10 mouse cellular contexts compared by ENCODE assay signal in genomic region chr7:133244601-133245000, GRCm38 (mm10).
A peak's percentile ranks its signal among the peaks of the same experiment; 100 is the strongest.
DNase-seq lines count a peak whose midpoint lies in the region; ATAC-seq and TF ChIP-seq lines count a peak whose summit lies in the region.
"Had no signal": no experiment of that assay in that cellular context is flagged by ENCODE, and none has a peak within 500 bp of the region (broad histone marks: within the 10 kb centered on the region; RNA-seq: fewer than 3 reads in every experiment).

No protein-coding gene starts in this region.

- no peaks in the 10 kb centered on the region for H3K27me3 ChIP-seq in hindbrain, postnatal 0 days (ENCODE audit: insufficient read depth, low read length)
- no peaks in the 10 kb centered on the region for H3K27me3 ChIP-seq in hindbrain, embryonic 13.5 days
- H3K27me3 ChIP-seq: embryonic facial prominence, embryonic 12.5 days; neural tube, embryonic 12.5 days had no signal

- H3K36me3 ChIP-seq in hindbrain, postnatal 0 days (ENCODE audit: insufficient read depth, low read length) = no peaks in the 10 kb centered on the region
- H3K36me3 ChIP-seq in hindbrain, embryonic 13.5 days = no peaks in the 10 kb centered on the region
- H3K36me3 ChIP-seq: embryonic facial prominence, embryonic 12.5 days; neural tube, embryonic 12.5 days had no signal

- 0 out of 2 replicates have a peak, but pooled peaks have one; percentile 29 for ATAC-seq in hindbrain, postnatal 0 days
- no peak for ATAC-seq in hindbrain, embryonic 13.5 days (ENCODE audit: low FRiP score)

- no peaks in the 10 kb centered on the region for H3K4me1 ChIP-seq in hindbrain, postnatal 0 days (ENCODE audit: insufficient read depth, low read length)
- H3K4me1 ChIP-seq in hindbrain, embryonic 13.5 days (replicated peaks) = 0 out of 2 replicates have a peak, but pooled peaks cover 7% of the 10 kb centered on the region
- H3K4me1 ChIP-seq: embryonic facial prominence, embryonic 12.5 days; neural tube, embryonic 12.5 days had no signal

- peak; percentile 58 for DNase-seq in hindbrain, postnatal 0 days (ENCODE audit: low spot score)
- DNase-seq in retina, postnatal 1 day = peak; percentile 18
- no peak for DNase-seq in retina, embryonic 14.5 days (ENCODE audit: low spot score)
- peak; percentile 31 to 36 for DNase-seq in left cerebral cortex, postnatal 10 days (ENCODE audit: extremely low spot score in 1 of 2, low spot score in 2 of 2)
- DNase-seq in telencephalon, adult 2 months (ENCODE audit: low read depth, low spot score) = peak; percentile 72
- no peak for DNase-seq in B cell, adult 2 months
- no peak for DNase-seq in gastrocnemius, adult 2 months

- H3K9ac ChIP-seq in hindbrain, postnatal 0 days (replicated peaks; ENCODE audit: low read length) = no peak overlapping the region
- no peak overlapping the region for H3K9ac ChIP-seq in hindbrain, embryonic 13.5 days
- H3K9ac ChIP-seq: embryonic facial prominence, embryonic 12.5 days; neural tube, embryonic 12.5 days had no signal

- intact Hi-C loops in left cerebral cortex, postnatal 10 days (cut with DNase I) = no loop called here
- intact Hi-C loops in gastrocnemius, adult 2 months (cut with DNase I) = no loop called here

- H3K4me2 ChIP-seq in hindbrain, postnatal 0 days (ENCODE audit: low read depth, low read length) = peak overlapping the region; percentile 28
- no peak overlapping the region for H3K4me2 ChIP-seq in hindbrain, embryonic 13.5 days
- H3K4me2 ChIP-seq: embryonic facial prominence, embryonic 12.5 days; neural tube, embryonic 12.5 days had no signal

- TF ChIP-seq CTCF in hindbrain, postnatal 0 days (IDR thresholded peaks at IDR 0.05; ENCODE audit: low read depth) = no peak
- no peak for TF ChIP-seq CTCF in gastrocnemius, adult 2 months (IDR thresholded peaks at IDR 0.05)

- WGBS in hindbrain, postnatal 0 days = 29% methylated on average over 11 of the region's 11 CpGs
- 58% methylated on average over 11 of the region's 11 CpGs for WGBS in hindbrain, embryonic 13.5 days

- no peak overlapping the region for H3K27ac ChIP-seq in hindbrain, postnatal 0 days
- no peak overlapping the region for H3K27ac ChIP-seq in hindbrain, embryonic 13.5 days
- H3K27ac ChIP-seq in gastrocnemius, adult 2 months = no peak overlapping the region
- H3K27ac ChIP-seq: embryonic facial prominence, embryonic 12.5 days; neural tube, embryonic 12.5 days had no signal

- no peak overlapping the region for H3K4me3 ChIP-seq in hindbrain, postnatal 0 days (ENCODE audit: low read length)
- H3K4me3 ChIP-seq in hindbrain, embryonic 13.5 days = no peak overlapping the region
- H3K4me3 ChIP-seq in gastrocnemius, adult 2 months = no peak overlapping the region
- H3K4me3 ChIP-seq: embryonic facial prominence, embryonic 12.5 days; neural tube, embryonic 12.5 days had no signal

- H3K9me3 ChIP-seq in hindbrain, postnatal 0 days (ENCODE audit: low read length) = no peaks in the 10 kb centered on the region
- H3K9me3 ChIP-seq in hindbrain, embryonic 13.5 days = no peaks in the 10 kb centered on the region
- H3K9me3 ChIP-seq: embryonic facial prominence, embryonic 12.5 days; neural tube, embryonic 12.5 days had no signal

Comparison
In these comparisons a context has a peak if more than half of its experiments do, and no peak if none do; other contexts are left out.
1. DNase-seq: peak in hindbrain, postnatal 0 days (single experiment), retina, postnatal 1 day (single experiment), left cerebral cortex, postnatal 10 days (2 of 2) and telencephalon, adult 2 months (single experiment); none in retina, embryonic 14.5 days (single experiment), B cell, adult 2 months (0 of 2) and gastrocnemius, adult 2 months (single experiment).